15 mouse cellular contexts compared by ENCODE assay signal in the genomic region with DNA sequence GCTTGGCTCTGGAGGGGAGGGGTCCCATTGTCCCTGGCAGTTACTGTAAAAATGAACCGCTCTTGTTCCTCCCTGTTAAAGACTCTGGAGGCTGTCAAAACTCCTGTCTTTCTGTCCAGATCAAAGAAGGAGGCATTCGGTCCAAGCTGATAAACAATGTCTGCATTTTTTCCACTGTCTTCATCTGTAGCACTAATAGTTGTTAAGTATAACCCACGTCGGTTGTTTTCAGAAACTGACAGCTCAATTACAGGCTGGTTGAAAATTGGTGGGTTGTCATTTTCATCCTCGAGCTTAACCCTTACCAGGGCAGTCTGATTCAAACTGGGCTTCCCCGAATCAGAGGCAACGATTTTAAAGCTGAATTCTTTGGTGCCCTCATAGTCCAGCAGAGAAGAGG. TPM values are rescaled to one million over a fixed set of nuclear protein-coding genes. Genes with fewer than 3 reads are reported as not detected.
DNase-seq lines count a peak whose midpoint lies in the region; ATAC-seq and TF ChIP-seq lines count a peak whose summit lies in the region.
"Had no signal": no experiment of that assay in that cellular context is flagged by ENCODE, and none has a peak within 500 bp of the region (broad histone marks: within the 10 kb centered on the region; RNA-seq: fewer than 3 reads in every experiment).

No protein-coding gene starts in this region.

- no peak for TF ChIP-seq POLR2A in cerebellum, adult 2 months (IDR thresholded peaks at IDR 0.05; ENCODE audit: borderline replicate concordance, insufficient read depth, low read length)

- H3K27me3 ChIP-seq in cerebellum, adult 2 months (ENCODE audit: control insufficient read depth, insufficient read depth, low read length): no peaks in the 10 kb centered on the region
- H3K27me3 ChIP-seq in midbrain, embryonic 12.5 days: no peaks in the 10 kb centered on the region
- H3K27me3 ChIP-seq in midbrain, embryonic 11.5 days (ENCODE audit: control insufficient read depth, insufficient read depth, low read length): no peaks in the 10 kb centered on the region
- no peaks in the 10 kb centered on the region for H3K27me3 ChIP-seq in hindbrain, embryonic 15.5 days
- no peaks in the 10 kb centered on the region for H3K27me3 ChIP-seq in neural tube, embryonic 15.5 days (replicated peaks)
- H3K27me3 ChIP-seq: CH12.LX; heart, embryonic 15.5 days had no signal

- H3K36me3 ChIP-seq in midbrain, embryonic 12.5 days: no peaks in the 10 kb centered on the region
- no peaks in the 10 kb centered on the region for H3K36me3 ChIP-seq in midbrain, embryonic 11.5 days (ENCODE audit: control insufficient read depth, insufficient read depth, low read length)
- no peaks in the 10 kb centered on the region for H3K36me3 ChIP-seq in hindbrain, embryonic 15.5 days
- H3K36me3 ChIP-seq in neural tube, embryonic 15.5 days: peaks cover 4% of the 10 kb centered on the region; the same call in 1 of the 2 replicates
- H3K36me3 ChIP-seq: heart, embryonic 15.5 days had no signal

- no peak for TF ChIP-seq CTCF in cerebellum, adult 2 months (IDR thresholded peaks at IDR 0.05; ENCODE audit: borderline replicate concordance, insufficient read depth, low read depth, low read length)

- peak overlapping the region; percentile 79 for H3K4me2 ChIP-seq in midbrain, embryonic 12.5 days (replicated peaks)
- H3K4me2 ChIP-seq in midbrain, embryonic 11.5 days: no peak overlapping the region
- peak overlapping the region; percentile 80 for H3K4me2 ChIP-seq in hindbrain, embryonic 15.5 days
- H3K4me2 ChIP-seq in neural tube, embryonic 15.5 days: peak overlapping the region; percentile 78
- H3K4me2 ChIP-seq: heart, embryonic 15.5 days had no signal

- H3K27ac ChIP-seq in cerebellum, adult 2 months (ENCODE audit: insufficient read depth, low read length): no peak overlapping the region; the same call in 1 of the 2 replicates
- no peak overlapping the region for H3K27ac ChIP-seq in midbrain, embryonic 12.5 days (replicated peaks)
- no peak overlapping the region for H3K27ac ChIP-seq in midbrain, embryonic 11.5 days (ENCODE audit: low read depth, low read length)
- H3K27ac ChIP-seq in hindbrain, embryonic 15.5 days (replicated peaks): no peak overlapping the region
- H3K27ac ChIP-seq in neural tube, embryonic 15.5 days (replicated peaks): no peak overlapping the region
- H3K27ac ChIP-seq: heart, embryonic 15.5 days; macrophage had no signal

- no peak for DNase-seq in cerebellum, adult 2 months
- no peak for DNase-seq in cerebellum, adult 11 months
- DNase-seq in midbrain, embryonic 11.5 days (ENCODE audit: low spot score, missing footprints): no peak
- DNase-seq in frontal cortex, adult 2 months (ENCODE audit: extremely low spot score in 1 of 2, low spot score in 1 of 2): no peak
- DNase-seq: gastrocnemius, postnatal 36 days; left cerebral cortex, postnatal 4 days had no signal

- no peak for ATAC-seq in midbrain, embryonic 12.5 days (ENCODE audit: low FRiP score, low read depth)
- no peak for ATAC-seq in midbrain, embryonic 11.5 days (ENCODE audit: low FRiP score)
- no peak for ATAC-seq in hindbrain, embryonic 15.5 days (ENCODE audit: low FRiP score, low read depth)
- no peak for ATAC-seq in neural tube, embryonic 15.5 days (ENCODE audit: low FRiP score)
- no peak for ATAC-seq in erythroblast, adult 5-6 weeks (replicated peaks; ENCODE audit: low FRiP score, poor library complexity, severe bottlenecking)
- ATAC-seq: inflammation-experienced regulatory T-cells, adult 6 months had no signal

- no peak overlapping the region for H3K9ac ChIP-seq in midbrain, embryonic 12.5 days (replicated peaks)
- no peak overlapping the region for H3K9ac ChIP-seq in midbrain, embryonic 11.5 days (ENCODE audit: low read length)
- H3K9ac ChIP-seq in hindbrain, embryonic 15.5 days: peak overlapping the region; percentile 51
- H3K9ac ChIP-seq in neural tube, embryonic 15.5 days (replicated peaks): peak overlapping the region; percentile 70; the same call in 1 of the 2 replicates
- H3K9ac ChIP-seq: heart, embryonic 15.5 days had no signal

- H3K4me1 ChIP-seq in cerebellum, adult 2 months (ENCODE audit: control insufficient read depth, insufficient read depth, low read length): peaks cover 4% of the 10 kb centered on the region; the same call in 1 of the 2 replicates
- H3K4me1 ChIP-seq in midbrain, embryonic 12.5 days: peaks cover 32% of the 10 kb centered on the region
- H3K4me1 ChIP-seq in midbrain, embryonic 11.5 days (ENCODE audit: control insufficient read depth, insufficient read depth, low read length): 0 out of 2 replicates have a peak, but pooled peaks cover 2% of the 10 kb centered on the region
- peaks cover 42% of the 10 kb centered on the region for H3K4me1 ChIP-seq in hindbrain, embryonic 15.5 days (replicated peaks)
- H3K4me1 ChIP-seq in neural tube, embryonic 15.5 days: peaks cover 39% of the 10 kb centered on the region

- H3K4me3 ChIP-seq in cerebellum, adult 2 months (replicated peaks; ENCODE audit: insufficient read depth, low read depth, low read length): peak overlapping the region; percentile 89
- peak overlapping the region; percentile 58 for H3K4me3 ChIP-seq in midbrain, embryonic 12.5 days
- no peak overlapping the region for H3K4me3 ChIP-seq in midbrain, embryonic 11.5 days (ENCODE audit: low read depth, low read length)
- peak overlapping the region; percentile 65 for H3K4me3 ChIP-seq in hindbrain, embryonic 15.5 days
- H3K4me3 ChIP-seq in neural tube, embryonic 15.5 days (replicated peaks): peak overlapping the region; percentile 69
- H3K4me3 ChIP-seq: heart, embryonic 15.5 days; myocyte had no signal

- 9% methylated on average over 7 of the region's 7 CpGs for WGBS in cerebellum, adult 2 months
- WGBS in midbrain, embryonic 12.5 days: 74% methylated on average over 7 of the region's 7 CpGs
- 77% methylated on average over 7 of the region's 7 CpGs for WGBS in midbrain, embryonic 11.5 days
- WGBS in hindbrain, embryonic 15.5 days: 54% methylated on average over 7 of the region's 7 CpGs
- 59% methylated on average over 7 of the region's 7 CpGs for WGBS in neural tube, embryonic 15.5 days

- H3K9me3 ChIP-seq in midbrain, embryonic 12.5 days: no peaks in the 10 kb centered on the region
- no peaks in the 10 kb centered on the region for H3K9me3 ChIP-seq in midbrain, embryonic 11.5 days (ENCODE audit: control insufficient read depth, low read length)
- no peaks in the 10 kb centered on the region for H3K9me3 ChIP-seq in hindbrain, embryonic 15.5 days
- H3K9me3 ChIP-seq in neural tube, embryonic 15.5 days (replicated peaks): no peaks in the 10 kb centered on the region
- H3K9me3 ChIP-seq: heart, embryonic 15.5 days had no signal

RNA-seq across cellular contexts. Expression of a gene that starts 3.4 kb away (rescaled TPM):
- polyA plus RNA-seq in cerebellum, adult 2 months (2012; rRNA removed): 70.0 and 71.3 TPM in 2 replicates
- 71.7 and 79.8 TPM in 2 replicates for polyA plus RNA-seq in midbrain, embryonic 12.5 days (2016; fragmentation: Nextera tagmentation; extraction: Ambion mirVana)
- 39.4 and 40.4 TPM in 2 replicates for polyA plus RNA-seq in midbrain, embryonic 11.5 days (2014; fragmentation: Nextera tagmentation; extraction: Ambion mirVana)
- 171 and 182 TPM in 2 replicates for polyA plus RNA-seq in hindbrain, embryonic 15.5 days (2015; fragmentation: Nextera tagmentation; extraction: Ambion mirVana)
- polyA plus RNA-seq in neural tube, embryonic 15.5 days (2015; fragmentation: Nextera tagmentation; extraction: Ambion mirVana): 151 and 192 TPM in 2 replicates
- 34.0 and 34.5 TPM in 2 replicates for polyA plus RNA-seq in frontal cortex, adult 2 months (2012; rRNA removed)
- not detected in 2 replicates for total RNA-seq in erythroblast, adult 5-6 weeks (2015; ENCODE audit: low replicate concordance)
- 0.14 TPM in 1 of 2 replicates, not detected in the other for total RNA-seq in erythroblast, adult 5-6 weeks (2017; ENCODE audit: low replicate concordance)
- total RNA-seq: CH12.LX had no signal
- polyA plus RNA-seq: inflammation-experienced regulatory T-cells, adult 6 months; macrophage had no signal

Comparison
In these comparisons a context has a peak if more than half of its experiments do, and no peak if none do; other contexts are left out.
1. H3K9ac ChIP-seq: peak in hindbrain, embryonic 15.5 days (single experiment) and neural tube, embryonic 15.5 days (single experiment); none in midbrain, embryonic 12.5 days (single experiment) and midbrain, embryonic 11.5 days (single experiment).